Mouse (Mus musculus) C2C12 (cell line): ENCODE measurements around the gene Map3k7.

ENCODE experiments used
- CTCF ChIP-seq: IDR thresholded peaks from one replicate; pipeline ENCODE4 v1.5.1; 2011; ENCODE audit not compliant: control insufficient read depth, insufficient read depth, insufficient read length
- FOSL1 ChIP-seq: IDR thresholded peaks from one replicate; pipeline ENCODE4 v1.8.0; 2011; ENCODE audit warnings: mild to moderate bottlenecking, low read length; ENCODE audit not compliant: poor library complexity, insufficient read depth, severe bottlenecking
- MAX ChIP-seq: IDR thresholded peaks from one replicate; pipeline ENCODE4 v1.6.1; 2011; ENCODE audit warnings: mild to moderate bottlenecking, control low read depth
- MYOG ChIP-seq: IDR thresholded peaks from one replicate; pipeline ENCODE4 v1.6.1; 2011; ENCODE audit not compliant: control insufficient read depth, insufficient read length; ENCODE audit errors: extremely low read depth
- USF1 ChIP-seq: IDR thresholded peaks from one replicate; pipeline ENCODE4 v1.6.1; 2011; ENCODE audit warnings: low read depth, mild to moderate bottlenecking, control low read depth, moderate library complexity

- TF ChIP-seq MYOG (no peak), CTCF (no peak), FOSL1 (no peak), USF1 (no peak), MAX (no peak)
Observed at GRCm38 (mm10) chr4:31965208-31965607, 1.3 kb downstream of the Map3k7 start.
